Mouse (Mus musculus) MEL (cell line): ENCODE results near the gene Cd44. TPM values are rescaled to one million over a fixed set of nuclear protein-coding genes. Genes with fewer than 3 reads are reported as not detected.

ENCODE experiments used
- DNase-seq: peaks from one replicate; pipeline ENCODE4 v3.0.0; 2011; ENCODE audit warnings: low read depth, low spot score
- H3K27ac ChIP-seq: 2 replicates; pipeline ENCODE4 v1.5.1; 2012; ENCODE audit warnings: low read depth, mild to moderate bottlenecking, control low read depth, low read length, moderate library complexity; ENCODE audit not compliant: control insufficient read depth
- H3K27me3 ChIP-seq, 2 experiments: fragments of 150-350 bp in 1 of 2; sonication (generic) in 1 of 2; 2 replicates each; pipeline ENCODE4 v1.6.1; 2012; ENCODE audit warnings: low read length in 2 of 2, mild to moderate bottlenecking in 2 of 2, improper control_type of control experiment in 1 of 2, moderate library complexity in 1 of 2; ENCODE audit not compliant: insufficient read depth in 2 of 2, control insufficient read depth in 1 of 2
- H3K36me3 ChIP-seq, 2 experiments: 2 replicates each; pipeline ENCODE4 v1.6.1; 2012 to 2014; ENCODE audit warnings: low read length in 2 of 2, improper control_type of control experiment in 1 of 2, inconsistent platforms in 1 of 2, mild to moderate bottlenecking in 1 of 2; ENCODE audit not compliant: insufficient read depth in 2 of 2, control insufficient read depth in 1 of 2
- H3K4me1 ChIP-seq, 2 experiments: fragments of 150-350 bp in 1 of 2; sonication (generic) in 1 of 2; 2 replicates each; pipeline ENCODE4 v1.6.1; 2012; ENCODE audit warnings: low read length in 2 of 2, improper control_type of control experiment in 1 of 2, mild to moderate bottlenecking in 1 of 2; ENCODE audit not compliant: insufficient read depth in 2 of 2, control insufficient read depth in 1 of 2
- H3K4me3 ChIP-seq, 2 experiments: fragments of 150-350 bp in 1 of 2; sonication (generic) in 1 of 2; 2 replicates each; pipeline ENCODE4 v1.5.1; 2012; ENCODE audit warnings: low read depth in 2 of 2, low read length in 2 of 2, mild to moderate bottlenecking in 2 of 2, moderate library complexity in 2 of 2, control low read depth in 1 of 2, improper control_type of control experiment in 1 of 2; ENCODE audit not compliant: control insufficient read depth in 1 of 2, insufficient read depth in 1 of 2
- H3K79me2 ChIP-seq: 2 replicates; pipeline ENCODE4 v1.6.1; 2012; ENCODE audit warnings: mild to moderate bottlenecking, low read length, moderate library complexity; ENCODE audit not compliant: control insufficient read depth, poor library complexity, insufficient read depth
- H3K9ac ChIP-seq: 2 replicates; pipeline ENCODE4 v1.6.1; 2012; ENCODE audit warnings: low read depth, mild to moderate bottlenecking, control low read depth, low read length, moderate library complexity; ENCODE audit not compliant: control insufficient read depth, poor library complexity, severe bottlenecking
- H3K9me3 ChIP-seq: fragments of 150-350 bp; sonication (generic); replicated peaks from 2 replicates; pipeline ENCODE4 v1.6.1; 2012; ENCODE audit warnings: mild to moderate bottlenecking, low read length, improper control_type of control experiment, moderate library complexity; ENCODE audit not compliant: insufficient read depth
- BHLHE40 ChIP-seq: IDR thresholded peaks from 2 replicates; pipeline ENCODE4 v1.6.1; 2012; ENCODE audit warnings: low read depth, mild to moderate bottlenecking, inconsistent platforms, low read length, improper control_type of control experiment, borderline replicate concordance
- CHD1 ChIP-seq: IDR thresholded peaks from 2 replicates; pipeline ENCODE4 v1.6.1; 2012; ENCODE audit warnings: low read depth, mild to moderate bottlenecking, inconsistent platforms, low read length, improper control_type of control experiment
- CHD2 ChIP-seq: IDR thresholded peaks from 2 replicates; pipeline ENCODE4 v1.6.1; 2011; ENCODE audit warnings: low read length, improper control_type of control experiment
- CTCF ChIP-seq, 3 experiments: IDR thresholded peaks in 2 of 3; conservative IDR thresholded peaks in 1 of 3; 2 replicates each; pipeline ENCODE4 v1.5.1; 2011 to 2012; ENCODE audit warnings: low read length in 3 of 3, low read depth in 2 of 3, mild to moderate bottlenecking in 2 of 3, improper control_type of control experiment in 1 of 3, inconsistent platforms in 1 of 3, mixed read lengths in 1 of 3, moderate library complexity in 1 of 3; ENCODE audit not compliant: control insufficient read depth in 1 of 3, insufficient read depth in 1 of 3, poor library complexity in 1 of 3, severe bottlenecking in 1 of 3
- E2F4 ChIP-seq: IDR thresholded peaks from 2 replicates; pipeline ENCODE4 v1.6.1; 2011; ENCODE audit warnings: low read depth, low read length, improper control_type of control experiment, borderline replicate concordance
- ELF1 ChIP-seq: IDR thresholded peaks from 2 replicates; pipeline ENCODE4 v1.6.1; 2014; ENCODE audit warnings: low read depth, mild to moderate bottlenecking, inconsistent platforms, low read length, improper control_type of control experiment, moderate library complexity
- ETS1 ChIP-seq: IDR thresholded peaks from 2 replicates; pipeline ENCODE4 v1.6.1; 2012; ENCODE audit warnings: low read depth, mild to moderate bottlenecking, inconsistent platforms, low read length, improper control_type of control experiment, moderate library complexity
- MAX ChIP-seq: IDR thresholded peaks from 2 replicates; pipeline ENCODE4 v1.6.1; 2011; ENCODE audit warnings: low read length, improper control_type of control experiment
- MAZ ChIP-seq: IDR thresholded peaks from 2 replicates; pipeline ENCODE4 v1.6.1; 2012; ENCODE audit warnings: low read depth, mild to moderate bottlenecking, inconsistent platforms, low read length, improper control_type of control experiment
- MYB ChIP-seq: IDR thresholded peaks from 2 replicates; pipeline ENCODE4 v1.6.1; 2011; ENCODE audit warnings: mild to moderate bottlenecking, low read depth, low read length, improper control_type of control experiment
- TCF12 ChIP-seq: IDR thresholded peaks from 2 replicates; pipeline ENCODE4 v1.6.1; 2014; ENCODE audit warnings: low read depth, mild to moderate bottlenecking, inconsistent platforms, low read length, improper control_type of control experiment, moderate library complexity
- ZMIZ1 ChIP-seq: IDR thresholded peaks from 2 replicates; pipeline ENCODE4 v1.6.1; 2012; ENCODE audit warnings: low read depth, mild to moderate bottlenecking, inconsistent platforms, low read length, improper control_type of control experiment, moderate library complexity
- polyA plus RNA-seq, 2 experiments: library from polyadenylated mRNA; stranded (reverse) in 1 of 2; unstranded in 1 of 2; fragments of >175 nt in 1 of 2; fragments of >200 nt in 1 of 2; gene quantifications; 2 replicates each; pipeline versions ENCODE4 v1.2.1 to v1.2.4; 2012; ENCODE audit warnings: low replicate concordance in 2 of 2, low read depth in 1 of 2; ENCODE audit not compliant: insufficient read length in 2 of 2, insufficient read depth in 1 of 2, missing spikeins in 1 of 2
- total RNA-seq: library from RNA; depleted of rRNA; stranded (reverse); fragments of 300-350 nt; gene quantifications from 2 replicates; pipeline ENCODE4 v1.2.3, GENCODE M21; 2012

Gene Cd44
- total and polyA plus RNA-seq, 3 experiments = 43.8 to 226 (median 53.9) TPM

GRCm38 (mm10) chr2:102807633-102808032, 93.8 kb downstream of the Cd44 start:
- Histone ChIP-seq H3K36me3 (peaks cover 0 to 3% of the 10 kb centered on the region in 2 experiments; a peak in 2 of 4 replicates), H3K4me3 (no peak overlapping the region), H3K27ac (no peak overlapping the region), H3K9me3 (no peaks in the 10 kb centered on the region), H3K4me1 (no peaks in the 10 kb centered on the region)
- no peak for DNase-seq
- TF ChIP-seq TCF12 = no peak
- no peak for TF ChIP-seq BHLHE40
- TF ChIP-seq E2F4 = no peak
- TF ChIP-seq ETS1 = no peak
- TF ChIP-seq CTCF (IDR thresholded peaks at IDR 0.05 in 2 of 3, conservative IDR thresholded peaks at IDR 0.05 in 1 of 3; ENCODE audit: control insufficient read depth in 1 of 3, insufficient read depth in 1 of 3, low read depth in 2 of 3, low read length in 3 of 3, poor library complexity in 1 of 3, severe bottlenecking in 1 of 3) = no peak
- TF ChIP-seq, all 39 proteins: peak for 0
- no peaks in the 10 kb centered on the region for H3K27me3 ChIP-seq
- no peaks in the 10 kb centered on the region for H3K79me2 ChIP-seq
- no peak overlapping the region for H3K9ac ChIP-seq

GRCm38 (mm10) chr2:102805761-102806496, 95.5 kb downstream of the Cd44 start:
- TF ChIP-seq CHD2 = no peak
- no peak for TF ChIP-seq ZMIZ1
- no peak for TF ChIP-seq MAZ
- TF ChIP-seq MAX = no peak
- Histone ChIP-seq H3K9ac (no peak overlapping the region), H3K27me3 (no peaks in the 10 kb centered on the region), H3K4me1 (no peaks in the 10 kb centered on the region), H3K27ac (no peak overlapping the region), H3K79me2 (no peaks in the 10 kb centered on the region), H3K36me3 (no peaks in the 10 kb centered on the region), H3K9me3 (no peaks in the 10 kb centered on the region), H3K4me3 (no peak overlapping the region)
- DNase-seq = no peak

GRCm38 (mm10) chr2:102805283-102805682, 96.2 kb downstream of the Cd44 start:
- H3K27ac ChIP-seq = no peak overlapping the region
- H3K9ac ChIP-seq = no peak overlapping the region
- no peaks in the 10 kb centered on the region for H3K9me3 ChIP-seq
- no peaks in the 10 kb centered on the region for H3K79me2 ChIP-seq
- no peak for TF ChIP-seq CHD1
- no peak for TF ChIP-seq MYB
- TF ChIP-seq BHLHE40 = no peak
- TF ChIP-seq ELF1 = no peak
- no peaks in the 10 kb centered on the region for H3K36me3 ChIP-seq
- H3K4me1 ChIP-seq = no peaks in the 10 kb centered on the region
- H3K4me3 ChIP-seq = no peak overlapping the region
- no peaks in the 10 kb centered on the region for H3K27me3 ChIP-seq
- no peak for DNase-seq
